Mouse (Mus musculus): Measurements from ENCODE around the gene Bckdha. TPM values are rescaled to one million over a fixed set of nuclear protein-coding genes. Genes with fewer than 3 reads are reported as not detected.

The Bckdha gene
- polyA plus RNA-seq, 1 experiment, result 58.6 TPM

DNA sequence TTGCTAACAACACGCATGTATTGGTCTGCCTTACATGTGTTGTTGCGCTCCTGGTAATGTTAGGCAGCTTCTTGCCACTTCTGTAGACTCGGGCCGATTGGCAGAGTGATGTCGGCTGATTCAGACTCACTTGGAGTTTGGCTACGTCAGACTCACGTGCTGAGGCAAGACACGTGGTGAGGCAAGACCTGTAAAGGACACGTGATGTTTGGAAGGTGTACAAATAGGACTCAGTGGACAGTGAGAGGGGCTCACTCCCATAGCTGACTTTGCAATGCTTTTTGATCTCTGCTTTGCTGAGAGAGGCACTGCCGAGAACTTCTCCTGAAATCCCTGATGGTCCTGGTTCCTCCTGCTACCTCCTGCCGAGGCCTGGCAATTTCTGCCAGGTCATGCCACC lies 58.1 kb downstream of the Bckdha start:
- no peak for DNase-seq (ENCODE audit: low read depth)
- TF ChIP-seq POLR2A (IDR thresholded peaks at IDR 0.05; ENCODE audit: borderline replicate concordance, extremely low read depth, insufficient read depth, insufficient read length, poor library complexity, severe bottlenecking) (no peak), CTCF (IDR thresholded peaks at IDR 0.05; ENCODE audit: borderline replicate concordance, extremely low read depth, insufficient read depth, insufficient read length) (no peak)

DNA sequence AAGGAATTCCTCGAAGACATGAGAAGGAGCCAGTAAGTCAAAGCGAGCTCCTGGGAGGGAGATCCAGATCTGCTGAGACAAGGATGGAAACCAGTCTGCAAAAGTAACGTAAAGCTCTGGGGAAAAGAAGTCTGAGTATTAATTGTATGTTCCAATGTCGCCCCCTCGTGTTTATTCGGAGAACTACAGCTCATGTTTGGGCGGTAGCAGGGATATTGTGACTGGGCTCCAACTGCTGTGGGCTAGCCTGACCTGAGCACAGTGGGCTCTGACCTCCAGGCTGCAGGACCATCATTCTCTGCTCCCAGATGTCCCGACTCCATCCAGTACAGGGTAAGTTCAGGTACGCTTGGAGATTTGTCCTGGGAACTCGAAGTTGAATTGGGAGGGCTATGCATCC lies 59.1 kb downstream of the Bckdha start:
- DNase-seq (ENCODE audit: low read depth), result peak; percentile 72
- TF ChIP-seq POLR2A (IDR thresholded peaks at IDR 0.05; ENCODE audit: borderline replicate concordance, extremely low read depth, insufficient read depth, insufficient read length, poor library complexity, severe bottlenecking) (no peak), CTCF (IDR thresholded peaks at IDR 0.05; ENCODE audit: borderline replicate concordance, extremely low read depth, insufficient read depth, insufficient read length) (peak; percentile 79)

DNA sequence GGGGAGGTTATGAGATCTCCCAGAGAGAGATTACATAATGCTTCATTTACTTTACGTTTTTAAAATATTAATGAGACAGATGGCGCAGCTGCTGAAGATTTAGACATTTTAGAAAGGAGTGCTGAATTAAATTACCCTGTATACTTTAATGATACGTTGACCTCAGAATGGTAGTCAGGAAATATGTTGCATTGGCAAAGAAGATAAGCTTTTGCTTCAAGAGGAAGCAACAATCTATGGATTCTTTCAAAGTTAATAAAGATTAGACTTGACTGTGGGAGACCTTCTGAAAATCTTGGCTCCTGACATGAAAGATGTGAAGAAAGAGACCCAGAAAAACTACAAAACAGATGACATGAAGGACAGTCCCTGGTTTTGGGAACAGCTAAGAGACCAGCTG lies 64.9 kb downstream of the Bckdha start:
- DNase-seq (ENCODE audit: low read depth), result no peak
- TF ChIP-seq CTCF (IDR thresholded peaks at IDR 0.05; ENCODE audit: borderline replicate concordance, extremely low read depth, insufficient read depth, insufficient read length) (no peak), POLR2A (IDR thresholded peaks at IDR 0.05; ENCODE audit: borderline replicate concordance, extremely low read depth, insufficient read depth, insufficient read length, poor library complexity, severe bottlenecking) (no peak)

DNA sequence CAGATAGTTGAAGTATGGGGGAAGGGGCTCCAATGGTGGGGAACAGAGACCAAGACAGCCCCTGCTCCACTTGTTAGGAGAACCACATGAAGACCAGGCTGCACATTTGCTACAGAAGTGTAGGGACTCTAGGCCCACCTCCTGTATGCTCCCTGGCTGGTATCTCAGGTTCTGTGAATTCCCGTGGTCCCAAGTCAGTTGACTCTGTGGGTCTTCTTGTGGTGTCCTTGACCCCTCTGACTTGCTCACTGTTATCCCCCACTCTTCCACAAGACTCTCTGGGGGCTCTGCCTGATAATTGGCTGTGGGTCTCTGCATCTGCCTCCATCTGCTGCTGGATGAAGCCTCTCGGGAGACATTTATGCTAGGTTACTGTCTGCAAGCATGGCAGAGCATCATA lies 67.6 kb downstream of the Bckdha start:
- DNase-seq (ENCODE audit: low read depth), result no peak
- TF ChIP-seq CTCF (IDR thresholded peaks at IDR 0.05; ENCODE audit: borderline replicate concordance, extremely low read depth, insufficient read depth, insufficient read length) (no peak), POLR2A (IDR thresholded peaks at IDR 0.05; ENCODE audit: borderline replicate concordance, extremely low read depth, insufficient read depth, insufficient read length, poor library complexity, severe bottlenecking) (no peak)

DNA sequence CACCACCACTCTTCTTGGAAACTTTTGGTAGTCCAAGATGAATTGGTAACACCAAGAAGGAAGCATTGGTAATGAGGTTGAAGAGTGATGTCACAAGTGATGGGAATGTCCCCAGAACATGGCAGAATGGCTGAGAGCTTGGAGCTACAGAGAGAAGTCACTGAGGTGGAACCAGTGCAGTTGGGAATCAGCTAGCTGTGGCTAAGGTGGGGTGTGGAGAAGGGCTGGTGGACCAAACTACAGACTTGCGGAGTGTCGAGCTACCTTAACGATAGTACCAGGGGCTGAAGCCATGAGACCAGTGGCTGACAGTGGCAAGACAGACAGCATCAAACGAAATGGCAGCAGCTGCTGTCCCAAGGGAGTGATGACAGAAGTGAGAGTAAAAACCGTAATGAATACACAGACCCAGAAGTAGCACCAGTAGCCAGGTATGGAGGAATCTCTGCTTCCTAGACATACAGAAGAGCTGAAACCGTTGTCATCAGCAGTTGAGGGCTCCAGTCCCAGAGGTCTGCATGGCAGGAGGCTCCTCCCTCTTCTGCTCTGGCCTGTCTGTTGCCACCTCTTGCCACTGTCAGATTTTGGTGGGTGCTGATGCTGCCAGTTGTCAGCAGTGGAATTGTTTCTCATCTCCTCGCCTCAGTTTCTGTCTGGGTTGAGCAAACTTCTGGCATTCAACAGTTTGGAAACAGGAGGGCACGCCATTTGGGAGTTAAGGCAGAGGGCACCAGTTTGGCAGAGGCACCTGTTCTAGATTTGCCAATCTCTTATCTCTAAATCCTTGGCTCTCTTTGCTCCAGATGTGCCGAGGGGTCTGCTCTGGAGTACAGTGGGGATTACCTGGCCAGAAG lies 73.2 kb downstream of the Bckdha start:
- no peak for DNase-seq (ENCODE audit: low read depth)
- no peak for TF ChIP-seq CTCF (IDR thresholded peaks at IDR 0.05; ENCODE audit: borderline replicate concordance, extremely low read depth, insufficient read depth, insufficient read length)
- TF ChIP-seq POLR2A (IDR thresholded peaks at IDR 0.05; ENCODE audit: borderline replicate concordance, extremely low read depth, insufficient read depth, insufficient read length, poor library complexity, severe bottlenecking), result no peak

DNA sequence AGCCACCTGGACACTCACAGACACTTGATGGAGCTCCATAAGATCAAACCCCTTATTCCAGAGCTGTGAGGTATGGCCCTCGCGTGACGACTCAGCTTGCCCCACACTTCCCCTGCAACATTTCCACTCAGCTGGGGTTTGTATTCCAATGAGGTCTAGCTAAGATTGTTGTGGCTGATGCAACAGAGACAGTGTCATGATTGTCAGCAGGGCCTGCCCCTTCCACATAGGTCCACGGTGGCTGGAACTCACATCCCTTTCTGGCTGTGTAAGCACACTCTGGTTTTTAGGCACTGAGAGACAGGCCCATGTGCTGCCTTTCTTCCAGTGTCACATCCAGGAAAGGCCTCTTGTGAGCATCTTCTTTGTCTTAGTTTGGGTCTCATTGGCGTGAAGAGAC lies 74.1 kb downstream of the Bckdha start:
- no peak for TF ChIP-seq POLR2A (IDR thresholded peaks at IDR 0.05; ENCODE audit: borderline replicate concordance, extremely low read depth, insufficient read depth, insufficient read length, poor library complexity, severe bottlenecking)
- TF ChIP-seq CTCF (IDR thresholded peaks at IDR 0.05; ENCODE audit: borderline replicate concordance, extremely low read depth, insufficient read depth, insufficient read length), result no peak
- no peak for DNase-seq (ENCODE audit: low read depth)

DNA sequence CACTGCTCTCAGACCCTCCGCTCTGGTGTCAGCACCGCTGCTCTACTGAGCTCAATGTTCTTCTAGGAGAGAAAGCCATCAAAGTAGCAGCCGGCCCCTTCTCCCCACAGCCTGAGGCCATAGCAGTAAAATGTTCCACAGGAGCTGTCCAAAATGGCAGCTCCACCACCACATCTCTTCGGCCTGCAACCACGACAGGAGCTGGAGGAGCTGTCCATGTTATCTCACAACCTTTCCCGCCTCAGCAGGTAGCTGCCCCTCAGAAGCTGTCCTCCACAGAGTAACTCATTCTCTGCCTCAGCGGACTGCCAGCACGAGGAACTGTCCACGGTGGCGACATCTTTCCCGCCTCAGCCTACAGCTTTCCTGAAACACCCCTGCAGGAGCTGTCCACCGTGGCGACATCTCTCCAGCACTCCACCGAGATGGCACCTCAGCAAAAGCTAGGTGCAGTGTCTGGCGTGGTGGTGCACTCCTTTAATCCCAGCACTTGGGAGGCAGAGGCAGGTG lies 76.4 kb downstream of the Bckdha start:
- DNase-seq (ENCODE audit: low read depth), result no peak

More for the DNA sequence above, 76.4 kb downstream of the Bckdha start:
- no peak for TF ChIP-seq CTCF (IDR thresholded peaks at IDR 0.05; ENCODE audit: borderline replicate concordance, extremely low read depth, insufficient read depth, insufficient read length)
- no peak for TF ChIP-seq POLR2A (IDR thresholded peaks at IDR 0.05; ENCODE audit: borderline replicate concordance, extremely low read depth, insufficient read depth, insufficient read length, poor library complexity, severe bottlenecking)

Other genes with a start within 250 kb of the Bckdha start
- not detected in 2 replicates for gene Cxcl17, start 246.1 kb downstream of the Bckdha start, polyA plus RNA-seq (2012; rRNA removed)
- gene Ceacam1, start 181.4 kb downstream of the Bckdha start, polyA plus RNA-seq (2012; rRNA removed), result 0.87 and 1.1 TPM in 2 replicates
- gene Ceacam2, start 119.1 kb downstream of the Bckdha start, polyA plus RNA-seq (2012; rRNA removed), result not detected in 2 replicates
- 0.10 and 0.12 TPM in 2 replicates for gene Erich4, start 43.1 kb downstream of the Bckdha start, polyA plus RNA-seq (2012; rRNA removed)
- 41.9 and 46.1 TPM in 2 replicates for gene Dmac2, start 39.6 kb downstream of the Bckdha start, polyA plus RNA-seq (2012; rRNA removed)
- gene B3gnt8, start 32.3 kb downstream of the Bckdha start, polyA plus RNA-seq (2012; rRNA removed), result 0.78 and 0.87 TPM in 2 replicates
- 35.8 and 58.1 TPM in 2 replicates for gene Exosc5, start 183 bp upstream of the Bckdha start, polyA plus RNA-seq (2012; rRNA removed)
- 14.2 and 16.5 TPM in 2 replicates for gene Tmem91, start 16.2 kb upstream of the Bckdha start, polyA plus RNA-seq (2012; rRNA removed)
- gene B9d2, start 21.8 kb upstream of the Bckdha start, polyA plus RNA-seq (2012; rRNA removed), result 51.5 and 73.3 TPM in 2 replicates
- 3.2 and 7.9 TPM in 2 replicates for gene Tgfb1, start 28.0 kb upstream of the Bckdha start, polyA plus RNA-seq (2012; rRNA removed)
- 80.5 and 84.4 TPM in 2 replicates for gene Ccdc97, start 60.1 kb upstream of the Bckdha start, polyA plus RNA-seq (2012; rRNA removed)
- gene Hnrnpul1, start 95.8 kb upstream of the Bckdha start, polyA plus RNA-seq (2012; rRNA removed), result 34.7 and 70.2 TPM in 2 replicates
- gene Axl, start 129.7 kb upstream of the Bckdha start, polyA plus RNA-seq (2012; rRNA removed), result 14.3 and 18.8 TPM in 2 replicates
- 1.7 and 2.0 TPM in 2 replicates for gene Cyp2s1, start 157.9 kb upstream of the Bckdha start, polyA plus RNA-seq (2012; rRNA removed)
- gene Cyp2b10, start 238.6 kb upstream of the Bckdha start, polyA plus RNA-seq (2012; rRNA removed), result not detected in 2 replicates

All from brain, embryonic 14.5 days (tissue).